Mouse (Mus musculus): ENCODE measurements at regions not wholly inside any gene's neighbourhood (a gene's known extent, or its start where the extent isn't known, plus 50 kb on each side); places are given as distances from the start of the nearest gene placed in this dataset.

GRCm38 (mm10) chr13:97656618-97657017 is 103.8 kb downstream of the Gm10260 start:
- no peak for DNase-seq (ENCODE audit: inconsistent age in 2 of 2, low spot score in 1 of 2)

DNA sequence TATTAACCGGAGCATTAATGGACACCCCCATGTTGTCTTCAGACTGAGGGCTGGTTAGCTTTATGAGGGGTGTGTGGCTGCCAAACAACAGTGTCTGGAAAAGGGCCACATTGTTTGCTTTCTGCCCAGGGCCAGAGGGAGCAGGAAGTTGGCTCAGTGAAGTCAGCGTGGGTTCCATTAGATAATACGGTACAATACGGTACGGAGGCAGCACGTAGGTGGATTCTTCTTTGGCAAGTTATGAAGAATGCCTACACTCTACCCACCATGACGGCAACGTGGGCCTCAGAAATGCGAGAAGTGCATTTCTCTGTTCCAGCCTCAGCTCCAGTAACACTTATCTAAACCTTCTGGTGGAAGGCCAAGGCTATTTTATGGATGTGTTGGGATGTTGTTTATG is 108.2 kb downstream of the Gm10260 start:
- no peak for DNase-seq (ENCODE audit: inconsistent age in 2 of 2, low spot score in 1 of 2)

DNA sequence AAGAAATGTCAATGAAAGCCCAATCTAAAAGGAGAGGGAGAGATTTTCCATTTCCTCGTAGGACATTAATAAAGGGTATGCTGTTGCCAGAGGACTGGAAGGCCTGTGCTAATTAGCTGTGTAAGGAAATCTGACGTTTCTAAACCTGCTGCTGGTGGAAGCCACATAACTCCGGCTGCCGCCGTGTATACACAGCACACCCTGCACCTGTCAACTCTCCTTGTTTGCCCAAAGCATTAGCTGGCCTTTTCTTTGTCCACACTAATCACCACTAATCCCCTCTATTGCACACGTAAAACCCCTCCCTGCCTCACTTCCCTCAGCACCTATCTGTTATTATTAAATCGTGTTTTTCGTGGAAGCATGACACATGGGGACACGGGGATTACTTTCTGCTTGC is 108.7 kb downstream of the Gm10260 start:
- DNase-seq (ENCODE audit: inconsistent age in 2 of 2, low spot score in 1 of 2) = no peak

- DNase-seq (ENCODE audit: inconsistent age in 2 of 2, low spot score in 1 of 2) = no peak
These were observed 109.3 kb downstream of the Gm10260 start for GRCm38 (mm10) chr13:97651176-97651575.

DNA sequence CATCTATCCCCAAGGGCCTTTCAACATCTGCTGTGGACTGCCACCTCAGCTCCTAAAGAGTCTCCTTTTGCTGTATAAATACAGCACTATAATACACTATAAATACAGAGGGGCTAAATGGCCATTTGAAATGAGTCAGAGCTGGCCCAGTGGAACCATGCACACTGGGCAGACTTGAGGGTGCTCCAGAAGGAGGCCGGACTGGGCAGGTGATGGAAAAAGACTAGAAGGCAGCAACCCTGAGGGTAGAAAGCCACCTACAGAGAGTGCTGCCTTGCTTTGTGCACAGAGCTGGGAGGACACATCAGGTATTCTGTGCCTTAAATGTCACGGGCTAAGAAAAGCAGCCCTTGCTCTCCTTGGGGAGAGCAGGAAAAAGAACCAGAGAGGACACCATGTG is 110.2 kb downstream of the Gm10260 start:
- no peak for DNase-seq (ENCODE audit: inconsistent age in 2 of 2, low spot score in 1 of 2)

DNA sequence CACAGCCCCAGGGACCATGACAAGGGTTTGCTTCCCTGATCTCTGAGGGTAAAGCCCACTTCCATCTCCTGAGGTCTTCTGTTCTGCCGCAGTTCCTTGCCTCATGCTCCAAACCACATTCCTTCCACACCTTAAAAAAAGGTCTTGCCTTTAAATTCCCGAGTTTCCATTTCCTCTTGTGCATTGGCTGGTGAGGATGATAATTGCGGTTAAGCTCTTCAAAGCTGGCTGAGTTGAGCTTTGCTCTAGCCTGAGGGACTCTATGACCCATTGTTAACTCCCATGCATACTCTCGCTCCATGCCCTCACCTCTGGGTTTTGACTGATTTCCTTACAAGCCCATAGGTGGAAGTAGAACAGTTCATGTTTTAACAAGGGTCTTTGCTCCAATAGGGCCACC is 112.9 kb downstream of the Gm10260 start:
- no peak for DNase-seq (ENCODE audit: inconsistent age in 2 of 2, low spot score in 1 of 2)

- DNase-seq (ENCODE audit: inconsistent age in 2 of 2, low spot score in 1 of 2) = peak; percentile 36 to 78
These were observed 114.4 kb downstream of the Gm10260 start for GRCm38 (mm10) chr13:97646021-97646385.

- peak; percentile 14 to 60 for DNase-seq (ENCODE audit: inconsistent age in 2 of 2, low spot score in 1 of 2)
These were observed 115.1 kb downstream of the Gm10260 start for GRCm38 (mm10) chr13:97645107-97646020.

DNA sequence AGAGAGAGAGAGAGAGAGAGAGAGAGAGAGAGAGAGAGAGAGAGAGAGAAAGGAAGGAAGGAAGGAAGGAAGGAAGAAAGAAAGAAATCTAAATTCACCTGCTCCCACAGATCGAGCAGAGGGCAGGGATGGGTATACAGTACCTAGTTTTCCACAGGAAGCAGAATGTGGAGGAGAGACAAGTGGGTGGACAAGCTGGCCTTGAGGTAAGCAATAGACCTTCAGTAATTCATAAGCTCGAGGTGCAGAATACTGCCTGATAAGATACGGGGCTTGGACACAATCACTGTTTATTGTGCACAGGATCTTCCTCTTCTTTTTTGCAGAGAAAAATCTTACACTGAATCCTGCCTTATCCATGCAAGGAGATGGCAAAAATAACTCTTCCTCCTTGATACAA is 120.2 kb downstream of the Gm10260 start:
- no peak for DNase-seq (ENCODE audit: inconsistent age in 2 of 2, low spot score in 1 of 2)

DNA sequence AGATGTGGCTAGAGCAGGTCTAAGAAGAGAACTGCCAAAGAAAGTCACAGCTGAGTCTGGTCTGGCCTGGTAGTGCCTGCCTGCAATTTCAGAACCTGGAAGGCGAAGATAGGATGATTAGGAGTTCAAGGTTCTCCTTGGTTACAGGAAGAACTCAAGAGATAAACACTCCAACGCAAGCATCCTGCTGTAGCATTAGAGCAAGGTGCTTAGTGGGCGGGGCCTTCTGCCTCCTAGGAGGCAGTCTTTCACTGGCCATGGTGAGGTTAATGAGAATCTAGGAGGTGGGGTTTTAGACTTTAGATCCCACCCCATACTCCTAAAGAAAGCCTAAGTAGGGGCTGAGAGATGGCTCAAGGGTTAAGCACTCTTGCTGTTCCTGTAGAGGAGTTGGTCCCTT is 120.8 kb downstream of the Gm10260 start:
- DNase-seq (ENCODE audit: inconsistent age in 2 of 2, low spot score in 1 of 2) = no peak

DNA sequence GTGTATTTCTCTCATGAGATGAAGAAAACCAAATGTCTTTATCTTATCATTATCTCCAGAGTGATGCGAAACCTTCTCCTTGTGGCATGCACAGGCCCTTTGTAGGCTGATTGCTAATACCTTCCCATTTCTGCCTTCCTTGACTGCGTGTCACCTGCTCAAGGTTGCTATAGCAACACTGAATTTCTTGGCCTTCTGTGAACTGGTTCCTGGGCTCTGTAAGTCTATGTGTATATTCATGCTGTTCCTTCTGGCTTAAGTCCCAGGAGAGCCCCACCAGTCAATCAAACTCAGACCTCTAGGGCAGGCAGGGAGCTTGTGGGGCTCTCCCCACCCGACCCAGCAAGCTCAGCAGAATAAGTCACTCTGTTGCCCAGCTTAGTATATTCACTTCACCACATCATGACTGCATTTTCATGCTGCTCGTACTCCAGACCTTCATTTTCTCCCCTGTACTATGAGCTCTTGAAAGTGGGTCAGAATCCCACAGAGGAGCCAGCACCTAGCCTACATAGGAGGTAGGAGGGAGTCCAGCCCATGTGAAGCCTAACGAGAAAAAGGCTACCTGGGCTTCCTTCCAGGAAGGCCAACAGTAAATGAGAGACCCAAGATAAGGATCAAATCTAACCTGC is 121.9 kb downstream of the Gm10260 start:
- DNase-seq (ENCODE audit: inconsistent age in 2 of 2, low spot score in 1 of 2) = no peak

DNA sequence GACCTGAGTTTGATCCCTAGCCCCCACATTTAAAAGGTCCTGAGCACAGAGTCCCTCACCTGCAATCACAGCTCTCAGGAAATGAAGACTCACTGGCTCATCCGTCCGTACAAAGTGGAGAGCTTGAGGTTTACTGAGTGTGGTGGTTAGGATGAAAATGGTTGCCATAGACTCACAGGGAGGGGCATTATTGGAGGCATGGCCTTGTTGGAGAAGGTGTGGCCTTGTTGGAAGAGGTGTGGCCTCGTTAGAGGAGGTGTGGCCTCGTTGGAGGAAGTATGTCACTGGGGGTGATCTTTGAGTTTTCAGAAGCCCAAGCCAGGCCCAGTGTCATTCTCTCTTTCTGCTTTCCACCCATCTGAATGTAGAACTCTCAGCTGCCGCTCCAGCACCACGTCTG is 122.9 kb downstream of the Gm10260 start:
- DNase-seq (ENCODE audit: inconsistent age in 2 of 2, low spot score in 1 of 2) = no peak

GRCm38 (mm10) chr13:97634041-97634788 is 126.2 kb downstream of the Gm10260 start:
- DNase-seq (ENCODE audit: inconsistent age in 2 of 2, low spot score in 1 of 2) = no peak

- DNase-seq (ENCODE audit: inconsistent age in 2 of 2, low spot score in 1 of 2) = no peak
These were observed 126.9 kb downstream of the Gm10260 start for GRCm38 (mm10) chr13:97633551-97633950.

- DNase-seq (ENCODE audit: inconsistent age in 2 of 2, low spot score in 1 of 2) = no peak
These were observed 128.5 kb downstream of the Gm10260 start for GRCm38 (mm10) chr13:97631872-97632402.

DNA sequence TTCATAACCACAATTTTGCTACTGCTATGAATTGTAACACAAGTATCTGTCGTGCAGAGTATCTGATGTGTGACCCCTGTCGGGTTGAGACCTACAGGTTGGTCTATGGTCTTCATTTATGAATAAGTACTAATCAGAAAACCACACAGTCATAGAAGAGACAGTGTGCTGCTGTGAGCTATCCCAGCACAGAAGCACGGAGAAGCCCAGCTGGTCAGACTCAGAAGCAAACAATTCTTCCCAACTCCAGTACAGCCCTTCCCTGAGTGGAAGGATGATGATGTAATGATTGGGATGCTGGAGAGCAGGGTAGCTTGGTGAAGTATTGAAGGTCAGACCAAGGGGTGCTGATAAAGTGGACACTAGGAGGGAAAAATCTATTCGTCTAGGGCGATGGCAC is 129.5 kb downstream of the Gm10260 start:
- no peak for DNase-seq (ENCODE audit: inconsistent age in 2 of 2, low spot score in 1 of 2)

GRCm38 (mm10) chr13:97628608-97629007 is 131.8 kb downstream of the Gm10260 start:
- DNase-seq (ENCODE audit: inconsistent age in 2 of 2, low spot score in 1 of 2) = no peak

- DNase-seq (ENCODE audit: inconsistent age in 2 of 2, low spot score in 1 of 2) = no peak
These were observed 133.2 kb downstream of the Gm10260 start for GRCm38 (mm10) chr13:97627247-97627646.

GRCm38 (mm10) chr13:97626786-97627185 is 133.6 kb downstream of the Gm10260 start:
- DNase-seq (ENCODE audit: inconsistent age in 2 of 2, low spot score in 1 of 2) = no peak

GRCm38 (mm10) chr13:97626116-97626515 is 134.3 kb downstream of the Gm10260 start:
- DNase-seq (ENCODE audit: inconsistent age in 2 of 2, low spot score in 1 of 2) = no peak

- DNase-seq (ENCODE audit: inconsistent age in 2 of 2, low spot score in 1 of 2) = no peak
These were observed 135.0 kb downstream of the Gm10260 start for GRCm38 (mm10) chr13:97625391-97625790.

DNA sequence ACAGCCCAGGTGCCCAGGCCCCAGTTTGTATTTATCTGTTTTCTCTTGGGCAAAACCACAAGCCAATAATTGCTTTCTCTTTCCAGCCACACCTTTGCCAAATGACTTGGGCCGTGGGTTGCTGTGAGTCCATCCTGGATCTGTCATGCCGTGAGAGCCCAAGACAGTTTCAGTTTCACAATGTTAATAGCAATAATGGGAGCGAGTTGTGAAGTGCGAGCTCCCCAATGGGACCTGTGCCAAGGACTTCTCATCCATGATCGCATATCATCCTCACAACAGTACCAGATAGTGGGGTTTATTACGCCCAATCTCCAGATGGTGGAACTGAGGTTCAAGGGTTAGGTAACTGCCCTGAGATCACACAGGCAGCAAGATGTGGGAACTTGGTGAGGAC is 142.2 kb downstream of the Gm10260 start:
- DNase-seq (ENCODE audit: inconsistent age in 2 of 2, low spot score in 1 of 2) = peak; percentile 15 to 77
